Mouse (Mus musculus) subcutaneous adipose tissue, adult 2 months (tissue): ENCODE measurements around the gene Thrsp. TPM values are rescaled to one million over a fixed set of nuclear protein-coding genes. Genes with fewer than 3 reads are reported as not detected.

Source experiments
- polyA plus RNA-seq: library from polyadenylated mRNA; depleted of rRNA; stranded (reverse); fragments of >200 nt; gene quantifications from 2 replicates; pipeline ENCODE4 v1.2.3, GENCODE M21; 2012; ENCODE audit warnings: low replicate concordance; rRNA removed

The Thrsp gene
- polyA plus RNA-seq, result 1,808 and 3,120 TPM in 2 replicates

GRCm38 (mm10) chr7:97416906-97417777 is at the start of gene Thrsp:
Gene Thrsp (minus strand): TSS chr7:97417730.

GRCm38 (mm10) chr7:97451023-97451422 is 33.5 kb upstream of the Thrsp start, which contains the start of gene Kctd14:
Gene Kctd14 (plus strand): TSS chr7:97451323.

GRCm38 (mm10) chr7:97399960-97400715 is 17.4 kb downstream of the Thrsp start, which contains the start of gene Ndufc2:
Gene Ndufc2 (plus strand): TSS chr7:97400003.

Other genes with a start within 250 kb of the Thrsp start
- 13.3 and 13.4 TPM in 2 replicates for gene Usp35, start 85.7 kb downstream of the Thrsp start, polyA plus RNA-seq
- 11.5 and 14.2 TPM in 2 replicates for gene Kctd21, start 85.4 kb downstream of the Thrsp start, polyA plus RNA-seq
- gene Alg8, start 46.1 kb downstream of the Thrsp start, polyA plus RNA-seq, result 15.7 and 22.6 TPM in 2 replicates
- gene Ndufc2, start 17.7 kb downstream of the Thrsp start, polyA plus RNA-seq, result 163 and 166 TPM in 2 replicates
- gene Kctd14, start 33.6 kb upstream of the Thrsp start, polyA plus RNA-seq, result 0.76 and 15.4 TPM in 2 replicates
- 130 and 135 TPM in 2 replicates for gene Ints4, start 63.2 kb upstream of the Thrsp start, polyA plus RNA-seq
- 64.8 and 129 TPM in 2 replicates for gene Aamdc, start 161.8 kb upstream of the Thrsp start, polyA plus RNA-seq
- 1.6 and 3.5 TPM in 2 replicates for gene Rsf1, start 162.2 kb upstream of the Thrsp start, polyA plus RNA-seq